Mouse (Mus musculus) CH12.LX (cell line): ENCODE measurements around the gene Csrnp1. TPM values are rescaled to one million over a fixed set of nuclear protein-coding genes. Genes with fewer than 3 reads are reported as not detected.

Experiments used
- DNase-seq: peaks from one replicate; pipeline ENCODE4 v3.0.0-alpha.2; 2013; ENCODE audit errors: extremely low read depth
- H3K27ac ChIP-seq: 2 replicates; pipeline ENCODE4 v1.5.1; 2012; ENCODE audit warnings: low read depth, mild to moderate bottlenecking, control low read depth, moderate library complexity; ENCODE audit not compliant: insufficient read depth
- H3K27me3 ChIP-seq: replicated peaks from 2 replicates; pipeline ENCODE3; 2012; ENCODE audit warnings: inconsistent platforms
- H3K36me3 ChIP-seq, 2 experiments: replicated peaks in 1 of 2; 2 replicates each; pipeline versions ENCODE3 to v1.6.1; 2012; ENCODE audit warnings: inconsistent platforms in 1 of 2, low read length in 1 of 2, mild to moderate bottlenecking in 1 of 2, mixed read lengths in 1 of 2, moderate library complexity in 1 of 2; ENCODE audit not compliant: control insufficient read depth in 1 of 2, insufficient read depth in 1 of 2
- H3K4me1 ChIP-seq, 2 experiments: 2 replicates each; pipeline ENCODE4 v1.6.1; 2012; ENCODE audit warnings: inconsistent platforms in 1 of 2, moderate library complexity in 1 of 2; ENCODE audit not compliant: insufficient read depth in 2 of 2, control insufficient read depth in 1 of 2
- H3K4me2 ChIP-seq: 2 replicates; pipeline ENCODE4 v1.6.1; 2012; ENCODE audit warnings: low read depth, mild to moderate bottlenecking, control low read depth; ENCODE audit not compliant: poor library complexity, insufficient read depth, severe bottlenecking
- H3K4me3 ChIP-seq, 3 experiments: fragments of 150-350 bp in 1 of 3; sonication (generic) in 1 of 3; replicated peaks in 1 of 3; 2 replicates each; pipeline versions ENCODE3 to v1.5.1; 2011 to 2012; ENCODE audit warnings: low read depth in 2 of 3, low read length in 2 of 3, mild to moderate bottlenecking in 2 of 3, moderate library complexity in 2 of 3, control low read depth in 1 of 3, improper control_type of control experiment in 1 of 3, inconsistent platforms in 1 of 3, mixed read lengths in 1 of 3; ENCODE audit not compliant: poor library complexity in 1 of 3
- H3K79me2 ChIP-seq: replicated peaks from 2 replicates; pipeline ENCODE4 v1.6.1; 2012; ENCODE audit warnings: mild to moderate bottlenecking, moderate library complexity; ENCODE audit not compliant: control insufficient read depth, poor library complexity, insufficient read depth, severe bottlenecking; ENCODE audit errors: extremely low read depth
- H3K9ac ChIP-seq: 2 replicates; pipeline ENCODE4 v1.6.1; 2012; ENCODE audit warnings: low read depth, mild to moderate bottlenecking, control low read depth, moderate library complexity; ENCODE audit not compliant: insufficient read depth
- H3K9me3 ChIP-seq: replicated peaks from 2 replicates; pipeline ENCODE3; 2012; ENCODE audit warnings: low read length, inconsistent platforms, mixed read lengths
- ELF1 ChIP-seq: IDR thresholded peaks from 2 replicates; pipeline ENCODE4 v1.6.1; 2014; ENCODE audit warnings: low read depth, mild to moderate bottlenecking, inconsistent platforms, low read length, improper control_type of control experiment
- EP300 ChIP-seq: IDR thresholded peaks from 2 replicates; pipeline ENCODE4 v1.6.1; 2011; ENCODE audit warnings: low read length, improper control_type of control experiment
- GABPA ChIP-seq: IDR thresholded peaks from 2 replicates; pipeline ENCODE4 v1.6.1; 2012; ENCODE audit warnings: low read depth, low read length, improper control_type of control experiment, inconsistent platforms; ENCODE audit not compliant: insufficient replicate concordance
- IRF4 ChIP-seq: IDR thresholded peaks from 2 replicates; pipeline ENCODE4 v1.6.1; 2014; ENCODE audit warnings: low read depth, mild to moderate bottlenecking, inconsistent platforms, low read length, improper control_type of control experiment
- NELFE ChIP-seq: IDR thresholded peaks from 2 replicates; pipeline ENCODE4 v1.6.1; 2011; ENCODE audit warnings: low read depth, low read length, improper control_type of control experiment
- POLR2A ChIP-seq: IDR thresholded peaks from 2 replicates; pipeline ENCODE4 v1.6.1; 2011; ENCODE audit warnings: low read depth, mild to moderate bottlenecking, improper control_type of control experiment, low read length
- RCOR1 ChIP-seq: conservative IDR thresholded peaks from 2 replicates; pipeline ENCODE4 v1.6.1; 2012; ENCODE audit warnings: low read depth, mild to moderate bottlenecking, inconsistent platforms, low read length, improper control_type of control experiment
- SMC3 ChIP-seq: IDR thresholded peaks from 2 replicates; pipeline ENCODE4 v1.6.1; 2011; ENCODE audit warnings: low read depth, low read length, improper control_type of control experiment
- UBTF ChIP-seq: IDR thresholded peaks from 2 replicates; pipeline ENCODE4 v1.6.1; 2012; ENCODE audit warnings: low read depth, mild to moderate bottlenecking, inconsistent platforms, low read length, improper control_type of control experiment, moderate library complexity
- USF2 ChIP-seq: conservative IDR thresholded peaks from 2 replicates; pipeline ENCODE4 v1.6.1; 2011; ENCODE audit warnings: low read depth, low read length, improper control_type of control experiment
- ZKSCAN1 ChIP-seq: IDR thresholded peaks from 2 replicates; pipeline ENCODE4 v1.6.1; 2012; ENCODE audit warnings: low read depth, inconsistent platforms, low read length, improper control_type of control experiment, borderline replicate concordance
- dilution Hi-C: fragments of 300-500 bp; cut with MboI; formaldehyde crosslinking; loops from 2 replicates; pipeline ENCODE4 v1.14.3; 2020; ENCODE audit warnings: low sequenced_read_pairs; ENCODE audit not compliant: extremely low pct_unique_long_range_greater_than_20kb, extremely low pct_ligation_motif_present
- in situ Hi-C: fragments of 300-500 bp; cut with MboI; formaldehyde crosslinking; loops from 3 replicates; pipeline ENCODE4 v1.14.3; 2019; ENCODE audit warnings: low sequenced_read_pairs, low pct_ligation_motif_present, low pct_unique_long_range_greater_than_20kb, mixed read lengths
- polyA plus RNA-seq: library from polyadenylated mRNA; unstranded; fragments of >175 nt; gene quantifications from 2 replicates; pipeline ENCODE4 v1.2.1, GENCODE M21; 2012; ENCODE audit warnings: low read depth; ENCODE audit not compliant: insufficient read length
- total RNA-seq, 2 experiments: library from RNA; depleted of rRNA; stranded (reverse); fragments of 300-350 nt in 1 of 2; fragments of >200 nt in 1 of 2; gene quantifications; 2 replicates each; pipeline ENCODE4 v1.2.3; 2012 to 2014

Gene Csrnp1
- total and polyA plus RNA-seq, 3 experiments = 7.8 to 15.5 (median 8.6) TPM

GRCm38 (mm10) chr9:119925120-119925657, 59.3 kb downstream of the Csrnp1 start:
- no peak overlapping the region for H3K27ac ChIP-seq
- peaks cover 83 to 97% of the 10 kb centered on the region in 2 experiments for H3K36me3 ChIP-seq
- peaks cover 14 to 42% of the 10 kb centered on the region in 2 experiments for H3K4me1 ChIP-seq
- H3K4me2 ChIP-seq = no peak overlapping the region
- H3K79me2 ChIP-seq = no peaks in the 10 kb centered on the region
- no peak for DNase-seq
- dilution Hi-C loops (no loop called here), in situ Hi-C loops (no loop called here)
- no peaks in the 10 kb centered on the region for H3K9me3 ChIP-seq
- TF ChIP-seq POLR2A = no peak
- no peak for TF ChIP-seq UBTF
- no peak for TF ChIP-seq SMC3
- no peak for TF ChIP-seq USF2
- TF ChIP-seq EP300 = no peak
- TF ChIP-seq GABPA = no peak
- no peak for TF ChIP-seq ZKSCAN1
- TF ChIP-seq ELF1 = no peak
- TF ChIP-seq NELFE = no peak
- TF ChIP-seq RCOR1 = no peak
- TF ChIP-seq, all 38 proteins: peak for 0
- no peak overlapping the region for H3K4me3 ChIP-seq
- no peak overlapping the region for H3K9ac ChIP-seq
- H3K27me3 ChIP-seq = no peaks in the 10 kb centered on the region

- Histone ChIP-seq H3K27me3 (no peaks in the 10 kb centered on the region), H3K4me1 (peaks cover 14 to 28% of the 10 kb centered on the region in 2 experiments)
- TF ChIP-seq IRF4 = no peak
- TF ChIP-seq, all 38 proteins: peak for 0
- Histone ChIP-seq H3K4me2 (no peak overlapping the region), H3K9ac (no peak overlapping the region), H3K27ac (no peak overlapping the region), H3K9me3 (no peaks in the 10 kb centered on the region), H3K79me2 (no peaks in the 10 kb centered on the region), H3K4me3 (no peak overlapping the region), H3K36me3 (peaks cover 82 to 96% of the 10 kb centered on the region in 2 experiments)
- in situ Hi-C loops (no loop called here), dilution Hi-C loops (no loop called here)
- no peak for DNase-seq
Measured at GRCm38 (mm10) chr9:119923462-119923861, 61.0 kb downstream of the Csrnp1 start.

Other genes with a start within 250 kb of the Csrnp1 start
- gene Scn11a, start 159.2 kb downstream of the Csrnp1 start, total RNA-seq (2012; rRNA removed) = 0.04 and 0.13 TPM in 2 replicates
- gene Scn11a, start 159.2 kb downstream of the Csrnp1 start, total RNA-seq (2014; rRNA removed) = 0.13 and 0.23 TPM in 2 replicates
- gene Scn11a, start 159.2 kb downstream of the Csrnp1 start, polyA plus RNA-seq = 0.54 and 0.63 TPM in 2 replicates
- gene Wdr48, start 89.8 kb downstream of the Csrnp1 start, total RNA-seq (2012; rRNA removed) = 26.7 and 26.9 TPM in 2 replicates
- gene Wdr48, start 89.8 kb downstream of the Csrnp1 start, total RNA-seq (2014; rRNA removed) = 31.0 and 32.3 TPM in 2 replicates
- 31.6 and 32.0 TPM in 2 replicates for gene Wdr48, start 89.8 kb downstream of the Csrnp1 start, polyA plus RNA-seq
- 10.9 and 12.6 TPM in 2 replicates for gene Gorasp1, start 47.1 kb downstream of the Csrnp1 start, total RNA-seq (2012; rRNA removed)
- 8.7 TPM in 2 replicates for gene Gorasp1, start 47.1 kb downstream of the Csrnp1 start, total RNA-seq (2014; rRNA removed)
- 8.6 and 9.2 TPM in 2 replicates for gene Gorasp1, start 47.1 kb downstream of the Csrnp1 start, polyA plus RNA-seq
- 0.13 and 0.21 TPM in 2 replicates for gene Ttc21a, start 47.1 kb downstream of the Csrnp1 start, total RNA-seq (2012; rRNA removed)
- gene Ttc21a, start 47.1 kb downstream of the Csrnp1 start, total RNA-seq (2014; rRNA removed) = 0.19 TPM in 1 of 2 replicates, not detected in the other
- 0.47 and 0.48 TPM in 2 replicates for gene Ttc21a, start 47.1 kb downstream of the Csrnp1 start, polyA plus RNA-seq
- gene Xirp1, start 38.9 kb upstream of the Csrnp1 start, total RNA-seq (2012; rRNA removed) = not detected in 2 replicates
- gene Xirp1, start 38.9 kb upstream of the Csrnp1 start, total RNA-seq (2014; rRNA removed) = not detected in 2 replicates
- not detected in 2 replicates for gene Xirp1, start 38.9 kb upstream of the Csrnp1 start, polyA plus RNA-seq
- not detected in 2 replicates for gene Cx3cr1, start 85.2 kb upstream of the Csrnp1 start, total RNA-seq (2012; rRNA removed)
- not detected in 2 replicates for gene Cx3cr1, start 85.2 kb upstream of the Csrnp1 start, total RNA-seq (2014; rRNA removed)
- 0.06 and 0.08 TPM in 2 replicates for gene Cx3cr1, start 85.2 kb upstream of the Csrnp1 start, polyA plus RNA-seq
- not detected in 2 replicates for gene Ccr8, start 107.5 kb upstream of the Csrnp1 start, total RNA-seq (2012; rRNA removed)
- gene Ccr8, start 107.5 kb upstream of the Csrnp1 start, total RNA-seq (2014; rRNA removed) = not detected in 2 replicates
- not detected in 2 replicates for gene Ccr8, start 107.5 kb upstream of the Csrnp1 start, polyA plus RNA-seq
- 20.3 and 25.3 TPM in 2 replicates for gene Slc25a38, start 125.7 kb upstream of the Csrnp1 start, total RNA-seq (2012; rRNA removed)
- 22.3 and 24.3 TPM in 2 replicates for gene Slc25a38, start 125.7 kb upstream of the Csrnp1 start, total RNA-seq (2014; rRNA removed)
- gene Slc25a38, start 125.7 kb upstream of the Csrnp1 start, polyA plus RNA-seq = 24.4 and 26.1 TPM in 2 replicates
- gene Rpsa, start 143.0 kb upstream of the Csrnp1 start, total RNA-seq (2012; rRNA removed) = 3,568 and 3,991 TPM in 2 replicates
- 4,012 and 4,053 TPM in 2 replicates for gene Rpsa, start 143.0 kb upstream of the Csrnp1 start, total RNA-seq (2014; rRNA removed)
- 3,250 and 3,563 TPM in 2 replicates for gene Rpsa, start 143.0 kb upstream of the Csrnp1 start, polyA plus RNA-seq
- not detected in 2 replicates for gene Mobp, start 165.0 kb upstream of the Csrnp1 start, total RNA-seq (2012; rRNA removed)
- not detected in 2 replicates for gene Mobp, start 165.0 kb upstream of the Csrnp1 start, total RNA-seq (2014; rRNA removed)
- 0.17 TPM in 1 of 2 replicates, not detected in the other for gene Mobp, start 165.0 kb upstream of the Csrnp1 start, polyA plus RNA-seq